Mouse (Mus musculus) layer of hippocampus, adult 9-11 months (tissue): ENCODE measurements around the gene Tmem39a.

Source experiments
- DNase-seq: peaks from one replicate; pipeline ENCODE4 v3.0.0; 2022

Tmem39a gene

DNA sequence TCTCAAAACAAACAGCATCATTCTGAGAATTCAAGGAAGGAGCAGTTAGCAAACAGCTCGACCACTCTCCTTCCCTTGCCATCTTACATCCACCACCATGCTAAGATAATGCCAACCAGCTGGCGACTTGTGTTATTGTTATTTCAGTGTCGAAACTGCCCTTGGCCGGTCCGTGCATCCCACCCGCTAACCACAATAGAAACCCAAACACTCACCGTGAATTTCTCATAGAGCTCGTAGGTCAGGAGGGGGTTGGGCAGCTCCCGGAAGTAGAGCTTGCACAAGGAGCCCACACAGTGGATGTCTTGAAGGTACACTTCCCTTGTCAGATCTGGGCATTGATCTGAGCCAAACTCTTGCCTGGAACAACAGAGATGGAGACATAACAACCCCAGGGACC, 78.2 kb downstream of the Tmem39a start:
- DNase-seq = no peak

DNA sequence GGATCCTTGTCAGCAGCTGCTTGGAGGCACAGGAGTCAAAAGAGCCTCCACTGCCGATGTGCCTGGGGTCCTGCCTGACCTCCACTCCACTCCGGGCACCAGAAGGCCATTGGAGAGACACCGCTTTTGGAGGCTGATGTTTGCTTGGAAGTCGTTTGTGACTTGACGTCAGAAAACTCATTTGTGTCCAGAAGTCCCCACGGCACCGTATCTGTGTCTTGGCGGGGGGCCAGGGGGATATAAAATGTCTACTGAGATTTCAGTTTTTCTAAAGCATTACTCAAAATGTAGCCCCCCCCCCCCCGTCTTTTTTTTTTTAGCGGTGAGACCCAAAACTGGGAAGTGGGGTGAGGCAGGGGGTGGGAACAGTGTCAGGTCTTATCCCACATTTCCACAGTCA, 78.6 kb downstream of the Tmem39a start:
- no peak for DNase-seq
